Mouse (Mus musculus): ENCODE measurements around the gene Txndc9.

DNA sequence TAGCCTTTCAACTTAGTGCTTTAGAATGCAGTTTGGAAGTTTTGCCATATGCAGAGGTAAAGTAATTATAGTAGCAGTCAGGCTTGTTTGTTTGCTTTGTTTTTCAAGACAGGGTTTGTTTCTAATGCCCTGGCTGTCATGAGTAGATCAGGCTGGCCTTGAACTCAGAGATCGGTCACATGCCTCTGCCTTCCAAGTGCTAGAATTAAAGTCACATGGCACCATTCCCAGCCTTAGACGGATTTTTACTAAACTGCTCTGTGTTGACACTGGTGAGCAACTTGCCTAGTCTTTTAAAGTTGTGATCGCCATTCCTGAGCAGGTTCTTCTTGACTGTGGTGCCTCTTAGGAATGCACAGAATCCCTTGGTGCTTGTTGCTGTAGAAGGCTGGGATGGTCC, 9.0 kb upstream of the Txndc9 start:
- TF ChIP-seq POLR2A (IDR thresholded peaks at IDR 0.05; ENCODE audit: borderline replicate concordance, extremely low read depth, low read depth, low read length) (no peak), CTCF (IDR thresholded peaks at IDR 0.05; ENCODE audit: insufficient read depth, low read length) (no peak)
